Mouse (Mus musculus) liver, adult 2 months (tissue): ENCODE measurements around the gene Tecrl.

Source experiments
- CTCF ChIP-seq: fragments of 200-500 bp; IDR thresholded peaks from 2 replicates; pipeline ENCODE4 v1.5.1; 2011; ENCODE audit warnings: low read depth, low read length, control low read depth
- POLR2A ChIP-seq: fragments of 200-500 bp; IDR thresholded peaks from 2 replicates; pipeline ENCODE4 v1.6.1; 2011; ENCODE audit warnings: low read length, control low read depth; ENCODE audit not compliant: insufficient read depth; ENCODE audit errors: extremely low read depth

DNA sequence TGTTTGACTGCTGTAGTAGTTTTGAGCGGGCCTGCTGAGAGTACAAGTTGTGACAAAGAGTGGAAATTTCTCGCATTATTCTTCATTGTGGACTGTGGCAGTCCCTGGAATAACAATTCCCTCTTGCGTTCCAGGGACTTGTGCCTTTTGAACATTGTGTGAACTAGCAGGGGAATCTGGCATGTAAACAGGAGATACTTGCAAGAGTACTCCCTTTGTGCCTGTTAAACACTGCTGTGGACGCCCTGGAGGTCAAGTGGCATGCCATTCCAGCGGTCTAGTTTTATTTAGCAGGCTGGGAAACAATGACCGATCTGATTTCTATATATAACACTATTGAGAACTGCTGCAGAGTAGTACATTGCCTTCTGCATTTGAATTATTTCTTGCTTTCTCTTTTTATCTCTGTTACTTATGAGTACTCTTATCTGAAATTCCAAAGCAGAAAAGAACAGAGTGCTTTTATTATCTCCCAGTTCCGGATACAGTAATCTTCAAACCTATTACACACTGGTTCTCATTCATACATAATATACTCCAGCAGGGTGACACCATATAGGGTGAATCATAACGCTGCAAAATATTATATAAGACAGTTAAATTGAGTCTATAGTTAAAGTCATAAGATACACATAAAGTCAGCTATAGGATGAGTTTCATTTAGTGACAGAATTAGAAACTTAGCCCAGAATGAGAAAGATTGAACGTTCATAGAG, at the start of gene Tecrl:
- TF ChIP-seq CTCF (no peak), POLR2A (no peak)
